Mouse (Mus musculus) spleen, adult 2 months (tissue): ENCODE data around the gene Slc35b2. TPM values are rescaled to one million over a fixed set of nuclear protein-coding genes. Genes with fewer than 3 reads are reported as not detected.
A peak's percentile ranks its signal among the peaks of the same experiment; 100 is the strongest.

Experiments used
- DNase-seq, 2 experiments: peaks; one replicate each; pipeline versions ENCODE4 v3.0.0 to v3.0.0-alpha.2; 2012 to 2021; ENCODE audit warnings: low spot score in 2 of 2, low read depth in 1 of 2
- H3K27ac ChIP-seq: fragments of 200-500 bp; 2 replicates; pipeline ENCODE4 v1.5.1; 2012; ENCODE audit warnings: low read length, inconsistent platforms; ENCODE audit not compliant: insufficient read depth
- H3K27me3 ChIP-seq: fragments of 200-500 bp; 2 replicates; pipeline ENCODE4 v1.6.1; 2012; ENCODE audit warnings: mild to moderate bottlenecking, moderate library complexity, low read length, inconsistent platforms; ENCODE audit not compliant: control insufficient read depth, insufficient read depth
- H3K36me3 ChIP-seq: fragments of 200-500 bp; 2 replicates; pipeline ENCODE4 v1.6.1; 2012; ENCODE audit warnings: mild to moderate bottlenecking, low read length, inconsistent platforms; ENCODE audit not compliant: control insufficient read depth, insufficient read depth
- H3K4me1 ChIP-seq: fragments of 200-500 bp; 2 replicates; pipeline ENCODE4 v1.6.1; 2011; ENCODE audit warnings: inconsistent platforms; ENCODE audit not compliant: control insufficient read depth, insufficient read depth, insufficient read length
- H3K4me3 ChIP-seq: fragments of 200-500 bp; 2 replicates; pipeline ENCODE4 v1.5.1; 2011; ENCODE audit warnings: mild to moderate bottlenecking, inconsistent platforms; ENCODE audit not compliant: insufficient read depth, insufficient read length; ENCODE audit errors: extremely low read depth
- CTCF ChIP-seq: fragments of 200-500 bp; IDR thresholded peaks from 2 replicates; pipeline ENCODE4 v1.5.1; 2011; ENCODE audit warnings: mild to moderate bottlenecking, inconsistent platforms; ENCODE audit not compliant: insufficient read depth, insufficient read length, insufficient replicate concordance; ENCODE audit errors: extremely low read depth
- POLR2A ChIP-seq: fragments of 200-500 bp; IDR thresholded peaks from 2 replicates; pipeline ENCODE4 v1.6.1; 2011; ENCODE audit warnings: low read depth, low read length, inconsistent platforms
- WGBS: fragments of 180-500 bp; shearing (Covaris S2); methylation state at CpG from one replicate; pipeline ENCODE4 v1.1.7; 2018; 5-methylcytosine and 5-hydroxymethylcytosine counted together
- polyA plus RNA-seq: library from polyadenylated mRNA; depleted of rRNA; stranded (reverse); fragments of >200 nt; gene quantifications from 2 replicates; pipeline ENCODE4 v1.2.3, GENCODE M21; 2012

The Slc35b2 gene
- polyA plus RNA-seq, 1 experiment = 70.9 TPM

DNA sequence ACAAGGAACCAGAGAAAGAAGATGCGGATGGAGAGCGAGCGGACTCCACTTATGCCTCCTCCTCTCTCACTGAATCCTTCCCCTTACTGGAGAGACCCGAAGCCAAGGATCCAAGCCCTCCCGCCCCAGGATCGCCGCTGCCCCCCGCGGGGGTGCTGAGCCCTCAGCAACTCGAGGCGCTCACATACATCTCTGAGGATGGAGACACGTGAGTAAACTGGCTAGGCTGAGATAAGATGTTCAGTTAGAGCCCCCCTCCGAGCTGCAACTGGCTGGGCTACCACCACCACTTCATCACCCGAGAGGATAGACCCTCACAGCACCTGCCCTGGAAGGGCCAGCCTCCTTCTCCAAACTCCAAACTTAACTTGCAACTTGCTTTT lies 7.6 kb upstream of the Slc35b2 start:
- Histone ChIP-seq H3K36me3 (peaks cover 17% of the 10 kb centered on the region), H3K27ac (peak overlapping the region; percentile 89), H3K27me3 (no peaks in the 10 kb centered on the region), H3K4me1 (peaks cover 9% of the 10 kb centered on the region; the same call in 1 of the 2 replicates), H3K4me3 (peak overlapping the region; percentile 97)
- 1% methylated on average over 14 of the region's 14 CpGs for WGBS
- TF ChIP-seq CTCF = no peak
- TF ChIP-seq POLR2A = no peak
- DNase-seq = no peak

DNA sequence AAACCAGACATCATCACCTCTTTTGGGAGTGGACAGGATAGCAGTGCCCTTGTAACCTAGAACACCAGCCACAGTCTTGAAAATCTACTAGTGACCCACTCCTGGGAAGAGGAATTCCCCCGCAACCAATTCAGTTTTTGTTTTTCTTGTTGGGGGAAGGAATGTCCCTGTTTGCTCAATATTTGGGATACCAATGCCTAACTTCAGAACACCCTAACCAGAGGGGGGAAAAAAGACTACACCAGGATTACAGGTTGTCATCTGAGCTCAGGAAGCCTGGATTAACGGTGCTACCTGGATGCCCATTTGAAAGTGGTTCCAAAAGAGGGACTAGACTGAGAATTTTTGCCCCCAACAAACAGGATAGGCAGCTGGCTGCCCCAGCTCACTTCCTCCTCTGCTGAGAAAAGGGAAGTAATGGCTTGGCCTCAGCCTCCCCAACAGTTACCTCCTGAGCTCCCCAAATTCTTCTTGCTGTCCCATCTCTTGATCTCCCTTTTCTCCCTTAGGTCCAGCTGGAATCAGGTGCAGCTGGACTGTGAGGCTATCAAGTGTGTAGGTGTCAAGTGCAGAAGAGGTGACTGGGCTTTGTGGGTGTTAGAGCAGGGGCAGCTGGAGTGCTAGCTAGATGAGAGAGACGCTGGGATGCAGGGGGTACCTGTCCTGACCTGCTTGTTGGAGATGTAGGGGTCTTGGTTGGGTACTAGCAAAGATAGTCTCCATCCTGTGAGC lies 7.0 kb upstream of the Slc35b2 start:
- H3K27ac ChIP-seq = peak overlapping the region; percentile 89
- peak; percentile 33; the same call in 1 of the 2 replicates for TF ChIP-seq POLR2A
- TF ChIP-seq CTCF = no peak
- WGBS = 9% methylated on average over 3 of the region's 3 CpGs
- peaks cover 9% of the 10 kb centered on the region; the same call in 1 of the 2 replicates for H3K4me1 ChIP-seq
- H3K27me3 ChIP-seq = no peaks in the 10 kb centered on the region
- DNase-seq = peak in 1 of 2 experiments; percentile 53
- H3K36me3 ChIP-seq = peaks cover 20% of the 10 kb centered on the region
- peak overlapping the region; percentile 97 for H3K4me3 ChIP-seq

DNA sequence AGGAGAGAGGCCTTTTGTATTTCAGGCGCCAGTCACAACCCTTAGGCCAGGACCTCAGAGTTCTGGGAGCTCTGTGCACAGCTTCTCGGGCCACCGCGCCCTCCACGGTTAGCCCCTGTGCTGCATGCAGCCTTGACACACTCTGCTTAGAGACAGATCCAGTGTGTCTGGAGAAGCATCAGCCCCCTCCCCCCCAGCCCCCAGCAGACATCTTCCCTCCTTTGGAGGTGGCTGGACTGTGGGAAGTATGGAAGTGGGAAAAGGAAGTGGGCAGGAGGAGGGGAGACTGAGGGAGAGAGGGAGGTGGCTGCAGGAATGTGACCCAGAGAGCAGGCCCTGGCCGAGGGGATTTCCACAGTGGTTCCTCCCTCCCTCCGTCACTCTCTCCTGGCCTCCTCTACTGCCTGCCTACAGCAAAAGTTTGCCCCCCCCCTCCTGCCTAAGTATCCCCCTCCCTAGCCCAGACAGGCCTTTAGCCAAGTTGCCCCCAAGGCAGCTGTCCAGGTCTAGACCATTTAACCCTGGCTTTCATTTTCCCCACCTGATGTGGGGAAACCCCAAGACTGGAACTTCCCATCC lies 6.3 kb upstream of the Slc35b2 start:
- peak in 1 of 2 experiments; percentile 56 for DNase-seq
- Histone ChIP-seq H3K4me1 (peaks cover 9% of the 10 kb centered on the region; the same call in 1 of the 2 replicates), H3K4me3 (peak overlapping the region; percentile 97), H3K27me3 (no peaks in the 10 kb centered on the region), H3K36me3 (peaks cover 25% of the 10 kb centered on the region), H3K27ac (peak overlapping the region; percentile 89)
- TF ChIP-seq CTCF (no peak), POLR2A (no peak)
- WGBS = under 1% methylated on average over 7 of the region's 7 CpGs

DNA sequence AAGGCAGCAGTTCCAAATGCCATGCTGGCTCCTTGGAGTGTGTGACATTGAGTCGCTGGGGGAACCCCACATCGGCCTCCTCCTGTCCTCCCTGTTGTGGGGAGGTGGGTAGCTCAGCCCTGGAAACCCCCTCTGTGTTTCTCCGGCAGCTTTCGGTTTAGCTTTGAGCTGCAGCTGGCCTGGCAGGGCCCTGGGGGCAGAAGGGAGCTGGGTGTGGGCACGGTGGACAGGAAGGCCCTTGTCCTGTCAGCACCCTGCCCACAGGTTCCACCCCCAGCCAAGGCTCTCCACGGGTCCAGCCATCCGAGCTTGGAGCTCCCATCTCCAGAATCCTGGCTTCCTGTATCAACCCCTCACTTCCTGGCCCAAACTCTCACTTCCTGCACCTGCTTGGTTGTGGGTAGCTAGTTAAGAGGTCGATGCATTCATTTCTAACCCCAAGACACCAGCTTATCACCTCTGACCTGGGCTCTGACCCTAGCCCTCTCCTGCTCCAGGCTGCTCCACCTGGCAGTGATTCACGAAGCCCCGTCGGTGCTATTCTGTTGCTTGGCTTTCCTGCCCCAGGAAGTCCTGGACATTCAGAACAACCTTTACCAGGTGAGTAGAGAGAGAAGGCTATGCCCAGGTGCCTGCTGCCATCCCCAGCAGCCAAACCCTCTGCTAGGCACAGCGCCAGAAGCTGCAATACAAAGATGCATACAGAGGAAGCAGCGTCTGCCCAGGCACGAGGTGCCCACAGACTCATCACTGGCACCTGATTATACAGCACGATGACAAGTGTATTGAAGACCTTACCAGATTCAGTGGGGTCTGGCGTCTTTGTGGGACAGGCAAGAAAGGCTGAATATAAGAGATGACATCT lies 5.4 kb upstream of the Slc35b2 start:
- Histone ChIP-seq H3K27me3 (no peaks in the 10 kb centered on the region), H3K4me1 (peaks cover 9% of the 10 kb centered on the region; the same call in 1 of the 2 replicates), H3K36me3 (peaks cover 28% of the 10 kb centered on the region), H3K4me3 (peak overlapping the region; percentile 97), H3K27ac (peak overlapping the region; percentile 89)
- TF ChIP-seq CTCF = no peak
- TF ChIP-seq POLR2A = no peak
- DNase-seq = peak in 1 of 2 experiments; percentile 58
- 11% methylated on average over 16 of the region's 16 CpGs for WGBS

DNA sequence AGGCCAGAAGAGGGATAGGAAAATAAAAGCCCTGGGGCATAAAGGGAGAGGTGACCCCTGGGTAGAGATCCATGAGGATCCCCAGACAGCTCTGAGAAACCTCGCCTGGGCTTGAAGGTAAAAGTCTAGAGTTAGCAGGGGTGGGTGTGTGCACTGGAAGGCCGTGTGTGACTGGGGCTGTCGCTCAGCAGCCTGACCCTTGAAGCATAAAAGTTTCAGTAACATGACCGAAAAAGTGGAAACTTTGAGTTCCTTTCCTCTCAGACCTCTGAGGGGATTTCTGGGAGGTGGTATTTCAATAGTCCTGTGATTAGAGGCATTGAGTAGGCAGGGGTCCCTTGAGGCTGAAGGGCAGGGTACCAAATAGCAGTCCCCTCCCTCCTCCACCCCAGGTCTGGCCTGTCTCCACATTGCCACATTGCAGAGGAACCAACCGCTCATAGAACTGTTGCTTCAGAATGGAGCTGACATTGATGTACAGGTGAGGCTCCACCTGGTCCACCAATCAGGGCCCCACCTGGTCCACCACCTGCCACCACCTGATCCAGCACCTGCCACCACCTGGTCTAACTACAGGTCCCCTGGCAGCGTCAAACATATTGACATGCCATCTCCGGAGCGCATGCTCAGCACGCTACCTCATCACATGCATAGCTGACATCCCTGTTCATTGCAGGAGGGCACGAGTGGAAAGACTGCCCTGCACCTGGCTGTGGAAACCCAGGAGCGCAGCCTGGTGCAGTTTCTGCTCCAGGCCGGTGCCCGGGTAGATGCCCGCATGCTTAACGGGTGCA lies 3.7 kb upstream of the Slc35b2 start:
- Histone ChIP-seq H3K27me3 (no peaks in the 10 kb centered on the region), H3K4me3 (no peak overlapping the region), H3K4me1 (peaks cover 9% of the 10 kb centered on the region), H3K36me3 (peaks cover 28% of the 10 kb centered on the region), H3K27ac (peak overlapping the region; percentile 76)
- no peak for DNase-seq
- WGBS = 74% methylated on average over 15 of the region's 15 CpGs
- TF ChIP-seq POLR2A = no peak
- TF ChIP-seq CTCF = no peak

DNA sequence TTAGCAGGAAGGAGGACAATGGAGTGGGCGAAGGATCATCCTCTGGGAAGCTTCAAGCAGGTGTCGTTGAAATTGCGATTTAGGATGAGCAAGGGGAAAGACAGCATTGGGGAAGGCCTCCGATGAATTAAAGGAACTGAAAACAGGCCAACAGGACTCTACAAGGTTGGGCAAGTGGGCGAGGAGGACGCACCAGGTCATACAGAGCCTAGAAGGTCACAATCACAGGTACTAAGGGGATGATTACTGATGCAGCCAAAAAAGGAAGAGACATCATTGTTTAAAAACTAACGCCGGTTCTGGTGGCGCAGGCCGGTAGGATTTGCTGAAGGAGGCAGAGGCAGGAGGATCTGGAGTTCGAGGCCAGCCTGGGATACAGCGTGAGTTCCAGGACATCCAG lies 458 bp upstream of the Slc35b2 start:
- peaks cover 9% of the 10 kb centered on the region for H3K4me1 ChIP-seq
- peak overlapping the region; percentile 84 for H3K27ac ChIP-seq
- WGBS = 42% methylated on average over 12 of the region's 12 CpGs
- no peak for TF ChIP-seq POLR2A
- TF ChIP-seq CTCF = no peak
- no peak overlapping the region for H3K4me3 ChIP-seq
- peaks cover 42% of the 10 kb centered on the region for H3K36me3 ChIP-seq
- no peak for DNase-seq
- H3K27me3 ChIP-seq = no peaks in the 10 kb centered on the region
